Mouse (Mus musculus) T-helper 17 cell (primary cell): ENCODE data around the gene Ms4a4b.

Experiments used
- in situ Hi-C, 2 experiments: fragments of 300-600 bp; cut with MboI, MseI; formaldehyde crosslinking; loops; 1 replicate in 1 of 2; 2 replicates in 1 of 2; pipeline ENCODE4 v1.15.1; 2025; ENCODE audit warnings: high pct_unique_total_duplicates in 2 of 2

Gene Ms4a4b

DNA sequence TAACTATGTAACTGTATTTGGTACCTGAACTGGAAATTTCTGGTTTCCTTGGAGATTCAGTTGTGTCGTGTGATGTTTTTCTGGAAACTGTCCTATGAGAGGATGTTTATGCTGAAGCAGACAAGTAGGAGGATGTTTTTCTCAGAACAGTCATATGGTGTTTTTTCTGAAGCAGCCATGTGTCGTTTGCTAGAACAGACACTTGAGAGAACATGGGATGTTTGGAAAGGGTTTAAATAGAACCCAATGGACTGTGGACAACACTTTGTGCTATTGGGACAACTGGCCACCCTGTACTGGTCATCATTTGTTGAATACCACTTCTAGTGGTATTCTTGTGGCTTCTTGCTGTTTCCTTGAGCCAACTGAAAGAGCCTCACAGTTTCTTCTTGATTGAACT lies 42.4 kb downstream of the Ms4a4b start, which contains the start of gene Gm8369:
TSS of gene Gm8369 (plus strand) at position 193 of the 400 bp plus-strand sequence.
- in situ Hi-C loops: loop anchor here in 1 of 2 experiments (5.0 kb wide), 1 partner anchor 122 kb away; no protein-coding TSS in a partner anchor

DNA sequence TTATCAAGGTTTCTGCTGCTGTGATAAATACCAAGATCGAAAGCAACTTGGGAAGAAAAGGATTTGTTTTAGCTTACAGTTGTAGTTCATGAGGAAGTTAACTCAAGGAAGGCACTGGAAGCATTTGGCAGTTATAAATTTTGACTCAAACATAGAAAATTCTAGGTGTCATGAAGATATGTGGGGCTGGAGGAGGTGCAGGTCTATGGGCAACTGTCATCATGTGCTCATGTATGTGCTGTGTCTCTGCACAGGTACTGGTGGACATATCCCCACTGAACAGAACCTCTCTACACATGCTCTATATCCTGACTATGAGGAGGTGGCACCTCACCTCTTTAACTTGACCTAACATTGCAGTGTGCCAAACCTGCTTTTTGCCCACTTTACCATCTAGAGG lies 43.2 kb downstream of the Ms4a4b start:
- in situ Hi-C loops: loop anchor here in 1 of 2 experiments (5.0 kb wide), 1 partner anchor 121 kb away; no protein-coding TSS in a partner anchor

DNA sequence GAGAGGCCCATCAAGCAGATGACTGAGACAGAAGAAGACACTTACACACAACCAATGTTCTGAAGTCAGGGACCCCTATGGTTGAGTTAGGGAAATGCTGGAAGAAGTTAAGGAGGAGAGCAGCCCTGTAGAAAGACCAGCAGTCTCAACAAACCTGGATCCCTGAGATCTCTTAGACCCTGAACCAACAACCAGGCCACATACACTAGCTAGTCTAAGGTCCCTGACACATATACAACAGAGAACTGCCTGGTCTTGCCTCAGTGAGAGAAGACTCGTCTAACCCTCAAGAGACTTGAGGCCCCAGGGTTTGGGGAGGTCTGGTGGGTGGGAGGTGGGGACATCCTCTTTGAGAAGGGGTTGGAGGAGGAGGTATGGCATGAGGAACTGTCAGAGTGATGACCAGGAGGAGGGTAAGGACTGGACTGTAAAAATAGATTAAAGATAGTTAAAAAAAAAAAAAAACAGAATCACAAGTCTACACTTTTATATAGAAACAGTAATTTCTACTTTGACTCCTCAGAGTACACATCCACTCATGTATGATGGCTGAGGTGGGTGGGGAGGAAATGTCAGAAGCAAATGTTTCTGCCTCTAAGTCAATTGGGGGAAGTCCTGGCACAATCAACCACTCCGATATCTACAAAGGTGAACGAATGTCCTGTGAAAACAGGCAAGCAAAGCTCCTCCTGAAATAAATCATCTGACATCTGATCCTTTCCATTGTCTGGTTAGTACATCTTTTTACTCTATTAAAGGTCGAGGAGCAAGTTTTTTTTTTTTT lies 48.2 kb downstream of the Ms4a4b start:
- in situ Hi-C loops: loop anchor here in 1 of 2 experiments (5.0 to 10.0 kb wide), 2 partner anchors 129 to 747 kb away; no protein-coding TSS in a partner anchor

DNA sequence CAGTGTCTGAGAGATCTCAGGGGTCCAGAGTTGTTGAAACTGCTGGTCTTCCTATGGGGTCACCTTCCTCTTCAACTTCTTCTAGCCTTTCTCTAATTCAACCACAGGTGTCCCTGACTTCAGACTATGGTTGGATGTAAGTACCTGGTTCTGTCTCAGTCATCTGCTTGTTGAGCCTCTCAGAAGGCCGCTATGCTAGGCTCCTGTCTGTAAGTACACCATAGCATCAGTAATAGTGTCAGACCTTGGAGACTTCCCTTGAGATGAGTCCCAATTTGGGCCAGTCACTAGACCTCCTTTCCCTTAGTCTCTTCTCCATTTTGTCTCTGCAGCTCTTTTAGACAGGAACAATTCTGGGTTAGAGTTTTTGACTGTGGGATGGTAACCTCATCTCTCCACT lies 49.3 kb downstream of the Ms4a4b start:
- in situ Hi-C loops: loop anchor here in 1 of 2 experiments (5.0 to 10.0 kb wide), 2 partner anchors 130 to 748 kb away; no protein-coding TSS in a partner anchor

DNA sequence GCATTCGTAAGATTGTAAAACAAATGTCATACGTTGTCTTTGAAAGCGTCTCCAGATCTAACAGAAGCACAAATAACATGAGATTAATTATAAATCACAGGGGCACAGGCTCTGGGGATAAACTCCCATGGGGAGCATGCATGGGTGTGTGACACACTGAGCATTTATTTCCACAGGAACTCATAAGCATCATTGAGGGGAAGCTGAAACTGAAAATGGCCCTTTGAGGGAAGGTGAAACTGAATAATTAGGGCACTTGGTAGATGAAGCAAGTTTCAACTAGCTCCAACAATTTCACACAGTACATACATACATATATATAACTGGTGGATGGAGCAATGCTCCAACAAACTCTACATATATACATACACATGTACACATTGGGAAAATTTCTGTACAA lies 51.2 kb downstream of the Ms4a4b start:
- in situ Hi-C loops: loop anchor here in 1 of 2 experiments (5.0 to 10.0 kb wide), 2 partner anchors 132 to 750 kb away; no protein-coding TSS in a partner anchor

DNA sequence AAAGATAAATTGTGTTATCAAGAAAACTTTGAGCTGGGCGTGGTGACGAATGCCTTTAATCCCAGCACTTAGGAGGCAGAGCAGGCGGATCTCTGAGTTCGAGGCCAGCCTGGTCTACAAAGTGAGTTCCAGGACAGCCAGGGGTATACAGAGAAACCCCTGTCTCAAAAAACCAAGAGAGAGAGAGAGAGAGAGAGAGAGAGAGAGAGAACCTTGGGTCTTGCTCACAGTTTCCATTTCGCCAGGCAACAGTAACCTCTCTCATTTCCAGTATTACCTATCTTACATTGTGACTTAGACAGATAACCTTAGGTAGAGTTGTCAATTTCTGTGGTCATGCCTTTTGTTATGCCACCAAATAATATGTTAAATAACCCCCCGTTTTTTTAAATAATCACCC lies 53.0 kb downstream of the Ms4a4b start:
- in situ Hi-C loops: loop anchor here in 1 of 2 experiments (10.0 kb wide), 1 partner anchor 752 kb away; no protein-coding TSS in a partner anchor

DNA sequence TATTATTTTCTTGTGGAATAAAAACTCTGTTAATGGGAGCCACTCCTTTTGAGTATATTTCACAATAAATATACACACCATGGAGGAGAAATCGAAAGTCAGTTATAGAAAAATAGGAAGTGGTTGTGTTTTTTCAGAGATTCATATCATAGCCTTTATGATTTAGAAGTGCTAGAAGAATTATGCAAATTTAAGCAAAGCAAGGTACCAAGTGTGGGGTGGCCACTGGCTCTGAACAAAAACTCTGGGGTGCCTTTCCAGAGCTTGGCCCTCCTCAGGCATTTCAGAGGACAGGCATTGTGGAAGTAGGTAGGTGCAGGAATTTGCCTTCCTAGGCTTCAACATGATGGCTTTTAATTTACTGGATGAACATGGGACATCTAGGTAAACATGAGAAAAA lies 53.9 kb downstream of the Ms4a4b start:
- in situ Hi-C loops: loop anchor here in 1 of 2 experiments (10.0 kb wide), 1 partner anchor 752 kb away; no protein-coding TSS in a partner anchor

DNA sequence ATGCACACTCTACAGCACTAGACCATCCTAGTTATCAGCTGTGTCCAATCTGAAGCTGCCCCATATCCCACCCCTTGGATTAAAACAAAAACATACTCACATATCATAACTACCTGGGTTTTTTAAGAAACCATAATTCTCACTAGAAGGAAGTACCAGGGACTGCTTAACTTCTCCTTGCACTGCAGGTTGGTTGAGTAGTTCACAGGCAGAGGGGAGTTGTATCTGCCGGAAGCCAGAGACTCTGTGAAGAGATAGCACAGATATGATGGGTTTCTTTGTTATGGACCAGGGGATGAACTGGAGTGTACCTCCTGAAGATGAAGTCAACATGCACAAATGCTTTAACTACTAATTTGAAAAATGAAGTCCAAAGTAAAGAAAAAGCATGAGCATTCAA lies 57.4 kb downstream of the Ms4a4b start:
- in situ Hi-C loops: loop anchor here in 1 of 2 experiments (25.0 kb wide), 1 partner anchor 512 kb away; no protein-coding TSS in a partner anchor

DNA sequence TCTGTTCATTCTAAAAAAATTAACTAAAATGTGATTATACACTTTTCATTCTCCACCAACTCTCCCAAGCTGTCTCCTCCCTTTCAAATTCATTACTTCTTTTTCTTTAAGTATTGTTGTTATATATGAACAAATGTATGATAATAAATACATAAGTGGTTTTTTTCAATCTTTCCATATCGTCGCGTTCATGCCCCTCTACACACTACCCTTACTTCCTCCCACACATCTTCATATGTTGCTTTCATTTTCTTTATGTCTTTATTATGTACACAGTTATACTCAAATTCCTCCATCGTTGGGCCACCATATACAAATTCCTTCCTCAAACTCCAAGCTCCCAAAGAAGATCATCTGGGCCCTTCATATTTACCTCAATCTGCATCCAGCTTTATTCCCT lies 58.0 kb downstream of the Ms4a4b start:
- in situ Hi-C loops: loop anchor here in 1 of 2 experiments (25.0 kb wide), 1 partner anchor 511 kb away; no protein-coding TSS in a partner anchor

DNA sequence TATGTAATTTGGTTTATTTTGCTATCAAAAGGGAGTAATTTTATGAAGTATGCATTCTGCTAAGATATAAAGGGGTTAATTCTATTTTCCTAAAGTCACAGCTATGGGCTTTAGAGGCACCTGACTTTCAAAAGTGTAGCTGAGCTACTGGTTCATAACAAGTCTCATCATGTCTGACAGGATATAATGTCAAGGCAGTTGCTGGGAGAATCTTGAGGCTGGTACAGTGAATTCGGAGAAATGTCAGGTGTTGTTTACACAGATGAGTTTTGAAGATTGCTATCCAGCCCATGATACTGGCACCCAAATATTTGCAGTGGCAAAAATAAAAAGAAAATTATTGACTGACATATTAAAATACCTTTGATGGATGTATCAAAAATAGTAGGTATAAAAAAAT lies 61.5 kb downstream of the Ms4a4b start:
- in situ Hi-C loops: loop anchor here in 1 of 2 experiments (25.0 kb wide), 1 partner anchor 507 kb away; no protein-coding TSS in a partner anchor

DNA sequence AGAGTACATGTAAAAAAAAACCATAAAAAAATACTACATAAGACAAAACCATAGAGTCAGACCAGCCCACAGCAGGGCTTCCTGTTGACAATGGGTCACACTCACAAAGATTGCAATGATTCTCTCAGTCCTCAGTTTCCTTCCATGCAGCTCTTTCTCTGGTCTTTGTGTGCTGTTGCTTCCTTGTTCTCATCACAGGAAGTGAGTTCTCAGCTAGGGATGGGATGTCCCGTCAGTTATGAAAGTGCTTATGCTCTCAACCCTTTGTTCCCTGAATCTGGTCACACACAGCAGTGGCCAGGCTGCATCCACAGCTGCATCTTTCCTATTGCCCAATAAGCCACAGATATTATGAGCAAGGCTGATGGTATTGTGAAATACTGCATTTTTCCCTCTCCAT lies 70.1 kb downstream of the Ms4a4b start:
- in situ Hi-C loops: loop anchor here in 1 of 2 experiments (25.0 kb wide), 1 partner anchor 499 kb away; no protein-coding TSS in a partner anchor

DNA sequence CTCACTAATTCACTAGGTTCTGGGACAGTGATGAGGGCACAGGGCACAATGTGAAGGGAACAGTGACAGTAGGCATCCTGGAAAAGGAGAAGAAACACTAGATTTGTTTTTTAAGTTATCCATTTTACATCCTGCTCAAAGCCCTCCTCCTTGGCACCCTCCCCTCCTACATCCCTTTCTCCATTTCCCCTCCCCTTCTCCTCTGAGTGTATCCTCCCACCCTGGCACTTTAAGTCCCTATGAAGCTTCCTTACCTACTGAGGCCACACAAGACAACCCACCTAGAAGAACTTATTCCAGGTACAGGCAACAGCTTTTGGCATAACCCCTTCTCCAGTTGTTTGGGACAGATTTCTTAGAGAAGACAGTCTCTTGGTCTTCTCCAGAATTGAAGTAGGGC lies 72.9 kb downstream of the Ms4a4b start, which contains the start of gene Ms4a6b:
TSS of gene Ms4a6b (plus strand) at position 267 of the 400 bp plus-strand sequence.
- in situ Hi-C loops: loop anchor here (5.0 to 25.0 kb wide), 2 partner anchors 491 to 496 kb away; no protein-coding TSS in a partner anchor
